Mouse (Mus musculus): ENCODE results near the gene Upk3a. TPM values are rescaled to one million over a fixed set of nuclear protein-coding genes. Genes with fewer than 3 reads are reported as not detected.

Gene Upk3a
- polyA plus RNA-seq, 1 experiment from 2014 or later: 74.8 TPM

- WGBS: 72% methylated on average over 5 of the region's 5 CpGs
- H3K4me2 ChIP-seq (replicated peaks; ENCODE audit: low read depth, low read length): no peak overlapping the region
- no peaks in the 10 kb centered on the region for H3K27me3 ChIP-seq (ENCODE audit: insufficient read depth, low read length)
- H3K36me3 ChIP-seq (ENCODE audit: insufficient read depth, low read length): peaks cover 15% of the 10 kb centered on the region
- H3K9me3 ChIP-seq (ENCODE audit: low read length): no peaks in the 10 kb centered on the region
- no peak for ATAC-seq (ENCODE audit: low FRiP score, low TSS enrichment)
- H3K4me3 ChIP-seq (ENCODE audit: low read length): no peak overlapping the region
- H3K4me1 ChIP-seq (ENCODE audit: insufficient read depth, low read length): peaks cover 13% of the 10 kb centered on the region
- no peak overlapping the region for H3K27ac ChIP-seq (ENCODE audit: low read length)
- H3K9ac ChIP-seq (replicated peaks; ENCODE audit: low read length): 0 out of 2 replicates have a peak overlapping the region, but pooled peaks have one; percentile 15
Observed at GRCm38 (mm10) chr15:85043761-85044160, 26.8 kb downstream of the Upk3a start.

GRCm38 (mm10) chr15:85046230-85046950 lies 29.4 kb downstream of the Upk3a start:
- no peak overlapping the region for H3K27ac ChIP-seq (ENCODE audit: low read length)
- ATAC-seq (ENCODE audit: low FRiP score, low TSS enrichment): no peak
- no peak overlapping the region for H3K4me2 ChIP-seq (replicated peaks; ENCODE audit: low read depth, low read length)
- H3K36me3 ChIP-seq (ENCODE audit: insufficient read depth, low read length): peaks cover 32% of the 10 kb centered on the region
- H3K27me3 ChIP-seq (ENCODE audit: insufficient read depth, low read length): no peaks in the 10 kb centered on the region
- 92% methylated on average over 14 of the region's 14 CpGs for WGBS
- peaks cover 13% of the 10 kb centered on the region for H3K4me1 ChIP-seq (ENCODE audit: insufficient read depth, low read length)
- H3K4me3 ChIP-seq (ENCODE audit: low read length): no peak overlapping the region
- H3K9ac ChIP-seq (replicated peaks; ENCODE audit: low read length): no peak overlapping the region
- H3K9me3 ChIP-seq (ENCODE audit: low read length): no peaks in the 10 kb centered on the region

GRCm38 (mm10) chr15:85047865-85048264 lies 30.9 kb downstream of the Upk3a start:
- H3K36me3 ChIP-seq (ENCODE audit: insufficient read depth, low read length): peaks cover 39% of the 10 kb centered on the region
- WGBS: 89% methylated on average over 4 of the region's 4 CpGs

GRCm38 (mm10) chr15:85049758-85050157 lies 32.8 kb downstream of the Upk3a start:
- WGBS: 91% methylated on average over 1 of the region's 1 CpGs
- ATAC-seq (ENCODE audit: low FRiP score, low TSS enrichment): no peak
- no peaks in the 10 kb centered on the region for H3K4me1 ChIP-seq (ENCODE audit: insufficient read depth, low read length)
- no peaks in the 10 kb centered on the region for H3K27me3 ChIP-seq (ENCODE audit: insufficient read depth, low read length)
- H3K4me3 ChIP-seq (ENCODE audit: low read length): no peak overlapping the region
- no peak overlapping the region for H3K9ac ChIP-seq (replicated peaks; ENCODE audit: low read length)
- peaks cover 52% of the 10 kb centered on the region for H3K36me3 ChIP-seq (ENCODE audit: insufficient read depth, low read length)
- H3K9me3 ChIP-seq (ENCODE audit: low read length): no peaks in the 10 kb centered on the region
- H3K4me2 ChIP-seq (replicated peaks; ENCODE audit: low read depth, low read length): no peak overlapping the region
- no peak overlapping the region for H3K27ac ChIP-seq (ENCODE audit: low read length)

More at GRCm38 (mm10) chr15:85047865-85048264, 30.9 kb downstream of the Upk3a start:
- no peaks in the 10 kb centered on the region for H3K9me3 ChIP-seq (ENCODE audit: low read length)
- H3K4me3 ChIP-seq (ENCODE audit: low read length): no peak overlapping the region
- H3K9ac ChIP-seq (replicated peaks; ENCODE audit: low read length): no peak overlapping the region
- 0 out of 2 replicates have a peak, but pooled peaks have one; percentile 6 for ATAC-seq (ENCODE audit: low FRiP score, low TSS enrichment)
- no peak overlapping the region for H3K4me2 ChIP-seq (replicated peaks; ENCODE audit: low read depth, low read length)
- H3K4me1 ChIP-seq (ENCODE audit: insufficient read depth, low read length): peaks cover 7% of the 10 kb centered on the region; the same call in 1 of the 2 replicates
- no peak overlapping the region for H3K27ac ChIP-seq (ENCODE audit: low read length)
- no peaks in the 10 kb centered on the region for H3K27me3 ChIP-seq (ENCODE audit: insufficient read depth, low read length)

GRCm38 (mm10) chr15:85054098-85054497 lies 37.2 kb downstream of the Upk3a start:
- 91% methylated on average over 3 of the region's 3 CpGs for WGBS
- Histone ChIP-seq H3K4me3 (ENCODE audit: low read length) (no peak overlapping the region), H3K27me3 (ENCODE audit: insufficient read depth, low read length) (no peaks in the 10 kb centered on the region), H3K9ac (replicated peaks; ENCODE audit: low read length) (no peak overlapping the region), H3K27ac (ENCODE audit: low read length) (no peak overlapping the region), H3K4me1 (ENCODE audit: insufficient read depth, low read length) (no peaks in the 10 kb centered on the region), H3K36me3 (ENCODE audit: insufficient read depth, low read length) (peaks cover 45% of the 10 kb centered on the region), H3K9me3 (ENCODE audit: low read length) (no peaks in the 10 kb centered on the region), H3K4me2 (replicated peaks; ENCODE audit: low read depth, low read length) (no peak overlapping the region)
- ATAC-seq (ENCODE audit: low FRiP score, low TSS enrichment): no peak

GRCm38 (mm10) chr15:85055186-85055585 lies 38.2 kb downstream of the Upk3a start:
- Histone ChIP-seq H3K27ac (ENCODE audit: low read length) (no peak overlapping the region), H3K4me3 (ENCODE audit: low read length) (no peak overlapping the region), H3K9ac (replicated peaks; ENCODE audit: low read length) (no peak overlapping the region), H3K4me2 (replicated peaks; ENCODE audit: low read depth, low read length) (no peak overlapping the region), H3K27me3 (ENCODE audit: insufficient read depth, low read length) (no peaks in the 10 kb centered on the region), H3K36me3 (ENCODE audit: insufficient read depth, low read length) (peaks cover 38% of the 10 kb centered on the region), H3K4me1 (ENCODE audit: insufficient read depth, low read length) (no peaks in the 10 kb centered on the region), H3K9me3 (ENCODE audit: low read length) (no peaks in the 10 kb centered on the region)
- WGBS: 83% methylated on average over 4 of the region's 4 CpGs
- ATAC-seq (ENCODE audit: low FRiP score, low TSS enrichment): no peak

GRCm38 (mm10) chr15:85063421-85063820 lies 46.5 kb downstream of the Upk3a start:
- no peaks in the 10 kb centered on the region for H3K4me1 ChIP-seq (ENCODE audit: insufficient read depth, low read length)
- no peaks in the 10 kb centered on the region for H3K27me3 ChIP-seq (ENCODE audit: insufficient read depth, low read length)
- H3K9me3 ChIP-seq (ENCODE audit: low read length): no peaks in the 10 kb centered on the region
- WGBS: 97% methylated on average over 2 of the region's 2 CpGs
- H3K4me2 ChIP-seq (replicated peaks; ENCODE audit: low read depth, low read length): no peak overlapping the region
- H3K27ac ChIP-seq (ENCODE audit: low read length): no peak overlapping the region
- H3K36me3 ChIP-seq (ENCODE audit: insufficient read depth, low read length): peaks cover 13% of the 10 kb centered on the region; the same call in 1 of the 2 replicates
- H3K4me3 ChIP-seq (ENCODE audit: low read length): no peak overlapping the region
- no peak for ATAC-seq (ENCODE audit: low FRiP score, low TSS enrichment)
- no peak overlapping the region for H3K9ac ChIP-seq (replicated peaks; ENCODE audit: low read length)

- no peak overlapping the region for H3K4me2 ChIP-seq (replicated peaks; ENCODE audit: low read depth, low read length)
- H3K27me3 ChIP-seq (ENCODE audit: insufficient read depth, low read length): no peaks in the 10 kb centered on the region
- WGBS: 21% methylated on average over 2 of the region's 2 CpGs
- H3K4me3 ChIP-seq (ENCODE audit: low read length): no peak overlapping the region
- no peak overlapping the region for H3K27ac ChIP-seq (ENCODE audit: low read length)
- no peaks in the 10 kb centered on the region for H3K36me3 ChIP-seq (ENCODE audit: insufficient read depth, low read length)
- no peaks in the 10 kb centered on the region for H3K4me1 ChIP-seq (ENCODE audit: insufficient read depth, low read length)
- H3K9ac ChIP-seq (replicated peaks; ENCODE audit: low read length): no peak overlapping the region
- no peak for ATAC-seq (ENCODE audit: low FRiP score, low TSS enrichment)
- H3K9me3 ChIP-seq (ENCODE audit: low read length): no peaks in the 10 kb centered on the region
Observed at GRCm38 (mm10) chr15:85070561-85070960, 53.6 kb downstream of the Upk3a start.

All from kidney, embryonic 16.5 days (tissue).